In the genomic region with DNA sequence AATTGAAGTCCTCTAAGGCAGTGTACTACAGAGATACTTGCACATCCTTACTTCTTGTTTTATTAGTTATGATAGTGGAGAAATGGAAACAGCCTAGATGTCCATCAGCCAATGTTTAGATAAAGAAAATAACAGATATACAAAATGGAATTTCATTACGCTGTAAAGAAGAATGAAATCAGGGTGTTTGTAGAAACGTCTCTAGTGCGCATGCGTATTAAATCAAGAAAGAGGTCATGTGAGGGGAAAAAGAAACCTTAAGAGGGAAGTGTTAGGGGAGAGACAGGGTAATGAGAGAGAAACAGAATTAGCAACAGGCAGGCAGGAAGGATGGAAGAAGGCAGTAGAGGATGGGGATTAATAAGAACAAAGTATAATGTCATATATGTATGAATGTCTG, we compare ENCODE assay signal across 25 mouse cellular contexts. TPM values are rescaled to one million over a fixed set of nuclear protein-coding genes. Genes with fewer than 3 reads are reported as not detected.
DNase-seq lines count a peak whose midpoint lies in the region; ATAC-seq lines count a peak whose summit lies in the region.
"Had no signal": no experiment of that assay in that cellular context is flagged by ENCODE, and none has a peak within 500 bp of the region (broad histone marks: within the 10 kb centered on the region; RNA-seq: fewer than 3 reads in every experiment).

No protein-coding gene starts in this region.

- WGBS in forebrain, embryonic 14.5 days, result 93% methylated on average over 4 of the region's 4 CpGs

- no peak overlapping the region for H3K4me2 ChIP-seq in forebrain, embryonic 14.5 days (ENCODE audit: low read length)
- H3K4me2 ChIP-seq: embryonic facial prominence, embryonic 13.5 days; embryonic facial prominence, embryonic 15.5 days; forebrain, embryonic 12.5 days; forebrain, embryonic 15.5 days had no signal

- no peaks in the 10 kb centered on the region for H3K4me1 ChIP-seq in forebrain, embryonic 14.5 days (ENCODE audit: control insufficient read depth, insufficient read depth, low read length)
- H3K4me1 ChIP-seq: embryonic facial prominence, embryonic 13.5 days; embryonic facial prominence, embryonic 15.5 days; forebrain, embryonic 10.5 days; forebrain, embryonic 12.5 days; forebrain, embryonic 15.5 days had no signal

- H3K27me3 ChIP-seq in splenic B cell, adult 2 months (ENCODE audit: control insufficient read depth, insufficient read depth, low read length, poor library complexity, severe bottlenecking), result no peaks in the 10 kb centered on the region
- H3K27me3 ChIP-seq in forebrain, embryonic 14.5 days (replicated peaks; ENCODE audit: control insufficient read depth, insufficient read depth, low read length), result no peaks in the 10 kb centered on the region
- H3K27me3 ChIP-seq: embryonic facial prominence, embryonic 13.5 days; embryonic facial prominence, embryonic 15.5 days; forebrain, embryonic 12.5 days; forebrain, embryonic 15.5 days had no signal

- no peak overlapping the region for H3K9ac ChIP-seq in forebrain, embryonic 14.5 days (ENCODE audit: low read length)
- H3K9ac ChIP-seq: embryonic facial prominence, embryonic 13.5 days; embryonic facial prominence, embryonic 15.5 days; forebrain, embryonic 12.5 days; forebrain, embryonic 15.5 days; forebrain, postnatal 0 days had no signal

- no peak overlapping the region for H3K4me3 ChIP-seq in forebrain, embryonic 14.5 days (ENCODE audit: low read depth, low read length)
- H3K4me3 ChIP-seq: embryonic facial prominence, embryonic 13.5 days; embryonic facial prominence, embryonic 15.5 days; erythroblast, embryonic 14.5 days; forebrain, embryonic 10.5 days; forebrain, embryonic 12.5 days; forebrain, embryonic 15.5 days had no signal

- no peak overlapping the region for H3K27ac ChIP-seq in forebrain, embryonic 14.5 days (ENCODE audit: low read depth, low read length)
- H3K27ac ChIP-seq: embryonic facial prominence, embryonic 13.5 days; embryonic facial prominence, embryonic 15.5 days; forebrain, embryonic 10.5 days; forebrain, embryonic 12.5 days; forebrain, embryonic 15.5 days had no signal

- H3K9me3 ChIP-seq in forebrain, embryonic 14.5 days (replicated peaks; ENCODE audit: control insufficient read depth, low read length), result no peaks in the 10 kb centered on the region
- H3K9me3 ChIP-seq: embryonic facial prominence, embryonic 13.5 days; embryonic facial prominence, embryonic 15.5 days; forebrain, embryonic 10.5 days; forebrain, embryonic 12.5 days; forebrain, embryonic 15.5 days; G1E had no signal

- no peaks in the 10 kb centered on the region for H3K36me3 ChIP-seq in splenic B cell, adult 2 months (ENCODE audit: control insufficient read depth, insufficient read depth, low read length, poor library complexity, severe bottlenecking)
- no peaks in the 10 kb centered on the region for H3K36me3 ChIP-seq in forebrain, embryonic 14.5 days (ENCODE audit: control insufficient read depth, insufficient read depth, low read length)
- H3K36me3 ChIP-seq: embryonic facial prominence, embryonic 13.5 days; embryonic facial prominence, embryonic 15.5 days; forebrain, embryonic 10.5 days; forebrain, embryonic 12.5 days; forebrain, embryonic 15.5 days; G1E had no signal

- peak; percentile 22 for DNase-seq in A20 (ENCODE audit: low read depth, low spot score)
- DNase-seq in splenic B cell, adult 2 months (ENCODE audit: low read depth, low spot score), result peak; percentile 46
- DNase-seq in lung, postnatal 10 days, result no peak
- DNase-seq in forebrain, embryonic 14.5 days (ENCODE audit: low spot score), result no peak
- DNase-seq: adrenal gland, adult 8-10 months; adrenal gland, postnatal 14 days; adrenal gland, postnatal 36 days; cerebellum, adult 11-12 months; cerebellum, adult 2 months; cerebellum, adult 9-10 months; cerebellum, postnatal 10 days; cerebellum, postnatal 25 days; embryo, embryonic 11 days; forebrain, postnatal 0 days had no signal

- 0 out of 2 replicates have a peak, but pooled peaks have one; percentile 20 for ATAC-seq in granulocyte monocyte progenitor cell, adult 5-6 weeks (replicated peaks; ENCODE audit: poor library complexity, severe bottlenecking)
- ATAC-seq in forebrain, embryonic 14.5 days, result no peak
- ATAC-seq: activated CD4-positive, CD25-positive, alpha-beta regulatory T cell, adult 4 months; forebrain, embryonic 15.5 days; forebrain, postnatal 0 days; Patski had no signal

RNA-seq across cellular contexts. Expression of a gene that starts 4.2 kb away (rescaled TPM):
- total RNA-seq in granulocyte monocyte progenitor cell, adult 5-6 weeks (2014; fragmentation: Nextera tagmentation), result 10.2 and 15.1 TPM in 2 replicates
- 15.1 and 17.1 TPM in 2 replicates for total RNA-seq in granulocyte monocyte progenitor cell, adult 5-6 weeks (2017)
- 0.05 and 0.08 TPM in 2 replicates for polyA plus RNA-seq in forebrain, embryonic 14.5 days (2014; fragmentation: Nextera tagmentation; extraction: Ambion mirVana)
- polyA plus RNA-seq: C2C12; erythroblast, embryonic 14.5 days; Patski had no signal

Comparison
In these comparisons a context has a peak if more than half of its experiments do, and no peak if none do; other contexts are left out.
1. DNase-seq: peak in A20 (single experiment) and splenic B cell, adult 2 months (single experiment); none in lung, postnatal 10 days (single experiment) and forebrain, embryonic 14.5 days (single experiment).